Mouse (Mus musculus) inflammation-experienced regulatory T-cells, adult 16 weeks (primary cell): ENCODE results near the gene Avpi1. TPM values are rescaled to one million over a fixed set of nuclear protein-coding genes. Genes with fewer than 3 reads are reported as not detected.

Source experiments
- polyA plus RNA-seq: library from polyadenylated mRNA; unstranded; fragments of 100-300 nt; shearing (Covaris generic); gene quantifications from one replicate; pipeline ENCODE4 v1.2.1, GENCODE M21; 2017

Avpi1 gene
- polyA plus RNA-seq = 6.7 TPM

DNA sequence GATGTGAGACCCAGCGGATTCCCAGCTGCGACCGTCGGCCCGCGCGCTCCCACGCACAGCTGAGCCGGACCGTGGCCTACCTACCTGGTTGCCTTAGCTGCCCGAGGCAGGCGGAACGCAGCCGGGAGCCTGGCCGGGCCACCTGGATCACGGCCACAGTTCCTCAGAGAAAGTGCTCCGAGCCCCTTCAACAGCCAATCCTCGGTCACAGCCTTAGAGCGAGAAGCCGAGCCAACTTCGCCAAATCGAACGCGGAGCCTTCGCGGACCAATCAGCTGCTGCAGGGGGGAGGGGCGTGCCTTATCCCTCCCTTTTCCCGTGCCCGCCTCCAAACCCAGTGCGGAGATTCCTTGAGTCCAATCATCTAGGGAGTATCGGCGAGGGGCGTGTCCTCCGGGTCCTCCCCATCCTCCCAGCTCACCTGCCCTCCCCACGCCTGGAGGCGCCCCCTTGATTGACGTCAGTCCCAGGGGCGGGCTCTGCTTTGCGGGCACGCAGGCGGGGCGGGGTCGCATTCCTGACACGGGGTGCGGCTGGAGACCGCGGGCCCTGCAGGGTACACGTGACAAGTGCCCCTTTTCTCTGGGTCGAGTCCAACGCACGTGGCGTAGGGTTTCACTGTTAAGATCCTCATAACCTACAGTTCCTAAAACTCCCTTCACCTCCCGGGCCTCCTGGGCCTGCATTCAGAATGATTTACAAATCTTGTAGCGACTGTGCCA lies at the start of gene Avpi1:
Avpi1 (minus strand) TSS at position 273 of the 722 bp plus-strand sequence.

DNA sequence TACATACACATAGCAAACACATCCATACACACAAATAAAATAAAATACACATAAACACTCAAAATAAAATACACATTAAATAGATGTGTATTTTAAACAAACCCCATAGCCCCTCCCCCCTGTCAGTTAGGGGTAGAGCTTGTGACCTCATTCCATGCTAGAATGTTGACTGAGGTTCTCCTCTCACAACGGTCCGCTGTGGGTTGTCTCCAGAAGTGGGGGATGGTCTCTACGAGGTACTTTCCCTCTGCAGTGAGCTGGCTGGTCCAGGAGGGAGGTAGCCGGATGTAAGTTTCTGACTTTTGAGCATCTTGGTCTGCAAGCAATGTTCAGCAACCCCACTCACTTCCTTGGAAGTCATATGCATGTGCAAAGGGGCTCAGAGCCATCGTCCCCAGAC lies 34.9 kb upstream of the Avpi1 start, which contains the start of gene Zfyve27:
Zfyve27 (plus strand) TSS at position 188 of the 400 bp plus-strand sequence.

GRCm38 (mm10) chr19:42147170-42147768 lies 18.4 kb upstream of the Avpi1 start, which contains the start of gene Marveld1:
Gene Marveld1 (plus strand): TSS chr19:42147400.

GRCm38 (mm10) chr19:42089748-42090595 lies 38.9 kb downstream of the Avpi1 start, which contains the start of gene Pi4k2a:
Gene Pi4k2a (plus strand): TSS chr19:42090470.

GRCm38 (mm10) chr19:42086166-42086565 lies 42.7 kb downstream of the Avpi1 start, which contains the start of gene Morn4:
Gene Morn4 (minus strand): TSS chr19:42086357.

Other genes with a start within 250 kb of the Avpi1 start
- 25.8 TPM for gene Rrp12, start 232.9 kb downstream of the Avpi1 start, polyA plus RNA-seq
- 159 TPM for gene Pgam1, start 217.1 kb downstream of the Avpi1 start, polyA plus RNA-seq
- gene Exosc1, start 195.6 kb downstream of the Avpi1 start, polyA plus RNA-seq = 91.1 TPM
- gene Zdhhc16, start 195.6 kb downstream of the Avpi1 start, polyA plus RNA-seq = 88.9 TPM
- 88.1 TPM for gene Mms19, start 147.9 kb downstream of the Avpi1 start, polyA plus RNA-seq
- gene Ubtd1, start 147.3 kb downstream of the Avpi1 start, polyA plus RNA-seq = 7.1 TPM
- not detected for gene Ankrd2, start 93.1 kb downstream of the Avpi1 start, polyA plus RNA-seq
- gene Hoga1, start 83.4 kb downstream of the Avpi1 start, polyA plus RNA-seq = not detected
- not detected for gene 4933411K16Rik, start 76.8 kb downstream of the Avpi1 start, polyA plus RNA-seq
- gene Morn4, start 42.7 kb downstream of the Avpi1 start, polyA plus RNA-seq = 1.8 TPM
- gene Pi4k2a, start 38.6 kb downstream of the Avpi1 start, polyA plus RNA-seq = 3.3 TPM
- 3.9 TPM for gene Marveld1, start 18.3 kb upstream of the Avpi1 start, polyA plus RNA-seq
- gene Zfyve27, start 34.9 kb upstream of the Avpi1 start, polyA plus RNA-seq = 76.9 TPM
- gene Sfrp5, start 73.2 kb upstream of the Avpi1 start, polyA plus RNA-seq = not detected
- gene Golga7b, start 118.5 kb upstream of the Avpi1 start, polyA plus RNA-seq = not detected